Mouse (Mus musculus) testis, adult 2 months (tissue): Measurements from ENCODE around the gene Abt1. TPM values are rescaled to one million over a fixed set of nuclear protein-coding genes. Genes with fewer than 3 reads are reported as not detected.
A peak's percentile ranks its signal among the peaks of the same experiment; 100 is the strongest.
"Not testable (repeated sequence)": the region's sequence is repeated elsewhere in the genome, so short reads cannot be mapped to it uniquely, and the experiment has no call there.

Source experiments
- H3K27ac ChIP-seq: fragments of 200-500 bp; 2 replicates; pipeline ENCODE4 v1.5.1; 2012; ENCODE audit warnings: low read depth, low read length; ENCODE audit not compliant: control insufficient read depth, insufficient read depth
- H3K27me3 ChIP-seq: fragments of 200-500 bp; 2 replicates; pipeline ENCODE4 v1.6.1; 2012; ENCODE audit warnings: mild to moderate bottlenecking, low read length, moderate library complexity; ENCODE audit not compliant: control insufficient read depth, insufficient read depth
- H3K36me3 ChIP-seq: fragments of 200-500 bp; 2 replicates; pipeline ENCODE4 v1.6.1; 2012; ENCODE audit warnings: mild to moderate bottlenecking, low read length; ENCODE audit not compliant: control insufficient read depth, insufficient read depth
- H3K4me1 ChIP-seq: fragments of 200-500 bp; 2 replicates; pipeline ENCODE4 v1.6.1; 2012; ENCODE audit warnings: low read length; ENCODE audit not compliant: control insufficient read depth, insufficient read depth
- H3K4me3 ChIP-seq: fragments of 200-500 bp; 2 replicates; pipeline ENCODE4 v1.5.1; 2012; ENCODE audit warnings: low read depth, mild to moderate bottlenecking, low read length, moderate library complexity, mixed read lengths; ENCODE audit not compliant: control insufficient read depth
- CTCF ChIP-seq: fragments of 200-500 bp; IDR thresholded peaks from 2 replicates; pipeline ENCODE4 v1.5.1; 2012; ENCODE audit warnings: low read depth, mild to moderate bottlenecking, inconsistent platforms, low read length, moderate library complexity; ENCODE audit not compliant: control insufficient read depth, insufficient read depth, insufficient replicate concordance
- POLR2A ChIP-seq: fragments of 200-500 bp; IDR thresholded peaks from 2 replicates; pipeline ENCODE4 v1.6.1; 2012; ENCODE audit warnings: low read depth, mild to moderate bottlenecking, inconsistent platforms, low read length, moderate library complexity; ENCODE audit not compliant: control insufficient read depth
- polyA plus RNA-seq: library from polyadenylated mRNA; depleted of rRNA; stranded (reverse); fragments of >200 nt; gene quantifications from 2 replicates; pipeline ENCODE4 v1.2.3, GENCODE M21; 2012

Abt1 gene
- polyA plus RNA-seq, 1 experiment = 2.0 TPM

GRCm38 (mm10) chr13:23411311-23412210 lies 12.1 kb downstream of the Abt1 start:
- Histone ChIP-seq H3K4me1 (peaks cover 8% of the 10 kb centered on the region), H3K27me3 (peaks cover 3% of the 10 kb centered on the region; the same call in 1 of the 2 replicates), H3K4me3 (no peak overlapping the region; the same call in 1 of the 2 replicates), H3K27ac (no peak overlapping the region), H3K36me3 (no peaks in the 10 kb centered on the region)
- no peak for TF ChIP-seq POLR2A
- TF ChIP-seq CTCF = no peak

DNA sequence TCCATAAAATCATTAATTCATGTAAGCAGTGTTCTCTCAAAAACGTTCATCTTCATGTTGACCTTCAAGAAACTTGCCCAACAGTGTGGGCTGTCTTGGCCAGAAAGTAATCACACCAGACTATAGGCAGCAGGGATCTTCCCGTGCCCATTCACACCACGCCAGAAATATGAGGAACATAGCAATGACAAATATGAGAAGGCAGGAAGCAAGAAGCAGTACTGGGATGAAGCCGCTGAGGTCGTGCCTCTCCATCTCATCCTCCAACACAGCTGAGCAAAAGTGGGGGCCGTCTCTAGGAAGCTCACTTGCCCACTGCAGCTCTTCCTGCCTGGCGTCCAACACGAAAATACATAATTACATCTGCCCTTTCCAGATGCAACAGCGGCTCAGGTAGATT lies 13.0 kb downstream of the Abt1 start:
- no peak overlapping the region for H3K27ac ChIP-seq
- peaks cover 8% of the 10 kb centered on the region for H3K4me1 ChIP-seq
- peaks cover 3% of the 10 kb centered on the region; the same call in 1 of the 2 replicates for H3K27me3 ChIP-seq
- no peaks in the 10 kb centered on the region for H3K36me3 ChIP-seq
- no peak overlapping the region for H3K4me3 ChIP-seq
- TF ChIP-seq CTCF = no peak
- no peak for TF ChIP-seq POLR2A

GRCm38 (mm10) chr13:23402626-23403025 lies 21.0 kb downstream of the Abt1 start:
- Histone ChIP-seq H3K36me3 (no peaks in the 10 kb centered on the region), H3K27ac (no peak overlapping the region), H3K4me1 (peaks cover 2% of the 10 kb centered on the region; the same call in 1 of the 2 replicates), H3K27me3 (no peaks in the 10 kb centered on the region), H3K4me3 (no peak overlapping the region)
- no peak for TF ChIP-seq POLR2A
- no peak for TF ChIP-seq CTCF

DNA sequence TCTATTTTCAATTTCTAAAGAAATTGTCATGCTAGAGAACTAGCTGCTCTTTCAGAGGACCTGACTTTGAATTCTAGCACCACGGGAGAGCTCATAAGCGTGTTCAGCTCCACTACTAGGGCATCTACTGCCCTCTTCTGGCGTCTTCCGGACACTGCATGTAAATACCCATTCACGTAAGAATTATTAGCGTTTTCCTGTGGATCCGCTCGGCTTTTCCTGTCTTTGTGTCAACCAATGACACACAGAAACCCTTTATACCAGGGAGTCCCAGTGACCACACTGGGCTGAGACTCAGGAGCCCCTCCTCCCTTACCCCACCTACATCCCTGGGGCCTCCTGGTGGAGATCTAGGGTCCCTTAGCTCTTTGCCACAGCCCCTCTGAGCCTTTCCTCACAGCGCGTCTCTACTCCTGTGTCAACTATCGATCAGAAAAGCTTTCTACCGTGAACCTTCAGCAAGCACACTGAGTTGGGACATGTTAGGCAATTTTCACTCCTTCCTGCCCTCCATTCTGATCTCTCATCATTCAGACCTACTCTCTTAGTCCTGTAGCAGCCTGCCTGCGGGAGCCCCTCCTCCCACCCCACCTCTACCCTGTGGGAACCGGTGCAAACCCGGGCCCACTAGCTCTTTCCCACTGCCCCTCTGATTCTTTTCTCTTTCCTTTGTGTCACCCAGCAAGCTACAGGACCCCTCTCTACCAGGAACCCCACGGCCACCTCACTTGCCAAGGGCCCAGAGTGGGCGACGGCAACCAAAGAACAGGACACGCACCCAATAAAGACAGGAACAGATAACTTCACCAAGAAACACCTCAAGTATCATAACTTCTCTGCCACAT lies 21.8 kb downstream of the Abt1 start:
- H3K36me3 ChIP-seq = no peaks in the 10 kb centered on the region
- TF ChIP-seq POLR2A = no peak
- TF ChIP-seq CTCF = peak; percentile 36; the same call in 1 of the 2 replicates
- H3K27me3 ChIP-seq = no peaks in the 10 kb centered on the region
- no peak overlapping the region for H3K4me3 ChIP-seq
- no peak overlapping the region for H3K27ac ChIP-seq
- H3K4me1 ChIP-seq = peaks cover 2% of the 10 kb centered on the region; the same call in 1 of the 2 replicates

GRCm38 (mm10) chr13:23400771-23401682 lies 22.6 kb downstream of the Abt1 start:
- Histone ChIP-seq H3K27ac (no peak overlapping the region), H3K4me3 (no peak overlapping the region), H3K4me1 (peaks cover 8% of the 10 kb centered on the region), H3K36me3 (no peaks in the 10 kb centered on the region), H3K27me3 (peaks cover 3% of the 10 kb centered on the region; the same call in 1 of the 2 replicates)
- TF ChIP-seq CTCF = no peak
- no peak for TF ChIP-seq POLR2A

GRCm38 (mm10) chr13:23396913-23397312 lies 26.8 kb downstream of the Abt1 start:
- peak overlapping the region; percentile 48 for H3K4me3 ChIP-seq
- H3K36me3 ChIP-seq, H3K27me3 ChIP-seq, H3K27ac ChIP-seq, H3K4me1 ChIP-seq: not testable (repeated sequence)
